Mouse (Mus musculus) thymus, adult 18-20 months (tissue): Measurements from ENCODE around the gene Hoxb6.
A peak's percentile ranks its signal among the peaks of the same experiment; 100 is the strongest.

Source experiments
- DNase-seq, 2 experiments: peaks; one replicate each; pipeline ENCODE4 v3.0.0; 2022; ENCODE audit warnings: mixed read lengths in 2 of 2

Hoxb6 gene

GRCm38 (mm10) chr11:96269869-96270268, 22.4 kb upstream of the Hoxb6 start:
- no peak for DNase-seq

- DNase-seq = no peak
Measured at GRCm38 (mm10) chr11:96270996-96271540, 21.2 kb upstream of the Hoxb6 start, which contains the start of gene Hoxb9. Hoxb9 (plus strand) TSS chr11:96271457.

- no peak for DNase-seq
Measured at GRCm38 (mm10) chr11:96271541-96272011, 20.7 kb upstream of the Hoxb6 start.

- DNase-seq = no peak
Measured at GRCm38 (mm10) chr11:96272024-96272921, 20.0 kb upstream of the Hoxb6 start.

- DNase-seq = no peak
Measured at GRCm38 (mm10) chr11:96274428-96274827, 17.8 kb upstream of the Hoxb6 start.

- no peak for DNase-seq
Measured at GRCm38 (mm10) chr11:96275896-96276295, 16.4 kb upstream of the Hoxb6 start.

- DNase-seq = no peak
Measured at GRCm38 (mm10) chr11:96277151-96278044, 14.9 kb upstream of the Hoxb6 start.

GRCm38 (mm10) chr11:96278324-96278723, 14.0 kb upstream of the Hoxb6 start:
- no peak for DNase-seq

GRCm38 (mm10) chr11:96278773-96279172, 13.5 kb upstream of the Hoxb6 start:
- peak; percentile 36 to 42 for DNase-seq

- DNase-seq = no peak
Measured at GRCm38 (mm10) chr11:96279421-96280233, 12.6 kb upstream of the Hoxb6 start.

- no peak for DNase-seq
Measured at GRCm38 (mm10) chr11:96280399-96281378, 11.6 kb upstream of the Hoxb6 start.

GRCm38 (mm10) chr11:96281396-96281795, 10.9 kb upstream of the Hoxb6 start:
- no peak for DNase-seq

- DNase-seq = no peak
Measured at GRCm38 (mm10) chr11:96281855-96282570, 10.3 kb upstream of the Hoxb6 start, which contains the start of gene Hoxb8. Hoxb8 (plus strand) TSS chr11:96281905.

- DNase-seq = no peak
Measured at GRCm38 (mm10) chr11:96282795-96283430, 9.4 kb upstream of the Hoxb6 start.

- DNase-seq = no peak
Measured at GRCm38 (mm10) chr11:96284041-96284749, 8.1 kb upstream of the Hoxb6 start.

- no peak for DNase-seq
Measured at GRCm38 (mm10) chr11:96284774-96285734, 7.2 kb upstream of the Hoxb6 start.
